Mouse (Mus musculus): ENCODE data around the gene Klf12. TPM values are rescaled to one million over a fixed set of nuclear protein-coding genes. Genes with fewer than 3 reads are reported as not detected.
A peak's percentile ranks its signal among the peaks of the same experiment; 100 is the strongest.

Klf12 gene
- 10 to 100 TPM; 14.2 to 14.7 TPM for total RNA-seq (2021)

DNA sequence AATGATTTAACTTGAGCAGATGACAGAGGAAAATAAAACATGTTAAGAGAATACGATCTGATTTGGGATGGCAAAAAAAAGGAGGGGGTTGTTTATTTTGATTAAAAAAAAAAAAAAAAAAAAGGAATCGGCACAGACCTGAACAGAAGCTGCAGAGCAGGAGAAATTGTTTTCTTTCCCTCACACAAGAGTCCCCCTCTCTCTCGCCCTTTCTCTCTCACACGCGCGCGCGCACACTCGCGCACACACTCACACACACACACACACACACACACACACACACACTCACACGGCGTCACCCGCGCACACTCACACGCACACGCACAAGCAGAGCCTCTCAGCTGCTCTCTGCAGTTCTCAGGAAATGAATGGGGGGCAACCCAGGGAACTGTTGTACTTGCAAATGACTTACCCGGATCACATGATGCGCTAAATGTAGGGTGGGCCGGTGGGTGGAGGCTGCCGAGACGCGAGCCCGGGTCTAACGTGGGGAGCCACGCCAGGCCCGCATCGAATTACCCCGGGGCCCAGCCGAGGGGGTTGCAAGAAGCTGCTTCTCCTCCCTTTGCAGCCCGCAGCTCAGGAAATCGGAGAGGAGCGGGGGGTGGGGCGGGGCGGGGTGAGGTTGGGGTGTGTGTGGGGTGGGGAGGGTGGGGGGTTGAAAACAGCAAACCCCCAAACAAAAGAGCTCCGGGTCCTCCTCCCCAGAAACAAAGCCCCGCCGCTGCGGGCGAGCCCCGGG is at the start of gene Klf12:
TSS of gene Klf12 (minus strand) at position 561 of the 742 bp plus-strand sequence.
- peak; percentile 89 for DNase-seq

DNA sequence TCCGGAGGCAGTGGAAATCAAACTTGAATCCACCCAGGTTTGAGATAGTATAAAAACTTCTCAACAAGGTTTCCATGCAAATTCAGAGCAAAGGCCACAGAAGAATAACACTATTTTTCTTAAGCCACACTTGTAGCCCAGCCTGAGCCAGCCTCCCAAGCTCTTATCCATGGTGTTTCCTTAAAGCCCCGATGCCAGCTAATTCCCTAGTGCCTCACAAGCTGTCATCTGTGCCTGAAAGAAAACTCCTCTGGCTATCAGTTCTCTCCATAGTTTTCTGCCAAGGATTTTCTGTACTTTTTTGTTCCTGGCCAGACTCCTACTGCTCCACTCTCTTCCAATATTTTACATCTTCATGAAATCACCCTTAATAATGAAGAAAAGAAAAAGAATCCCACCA is 48.9 kb upstream of the Klf12 start:
- peak; percentile 15 for DNase-seq

DNA sequence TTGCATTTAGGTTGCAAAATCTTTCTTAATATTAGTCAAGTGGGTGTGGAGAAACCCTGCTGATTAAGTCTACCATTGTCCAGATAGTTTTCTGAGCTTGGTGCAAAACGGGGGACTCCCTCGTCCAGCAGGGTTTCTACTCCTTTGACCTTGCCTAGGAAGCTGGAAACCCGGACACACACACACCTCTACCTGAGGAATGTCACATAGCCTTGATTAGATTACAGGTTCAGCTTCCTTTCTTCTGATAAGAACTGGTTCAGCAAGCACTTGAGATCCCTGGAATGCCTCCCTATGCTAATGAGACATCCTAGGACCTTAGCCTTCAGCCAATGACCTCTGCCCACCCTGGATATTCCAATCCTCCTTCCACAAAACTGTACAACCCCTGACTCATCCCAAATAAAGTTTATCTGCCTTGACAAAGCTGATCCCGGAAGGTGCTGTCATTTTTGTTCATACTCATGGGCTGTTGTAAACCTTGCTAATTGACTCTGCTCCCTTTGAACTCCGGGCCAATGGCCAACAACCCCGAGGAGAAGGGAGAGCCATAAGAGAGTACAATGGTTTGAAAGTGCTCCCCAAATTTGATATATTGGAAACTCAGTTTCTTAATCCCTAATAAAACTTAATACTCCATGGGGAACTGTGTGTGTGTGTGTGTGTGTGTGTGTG is 44.3 kb upstream of the Klf12 start:
- no peak for DNase-seq

DNA sequence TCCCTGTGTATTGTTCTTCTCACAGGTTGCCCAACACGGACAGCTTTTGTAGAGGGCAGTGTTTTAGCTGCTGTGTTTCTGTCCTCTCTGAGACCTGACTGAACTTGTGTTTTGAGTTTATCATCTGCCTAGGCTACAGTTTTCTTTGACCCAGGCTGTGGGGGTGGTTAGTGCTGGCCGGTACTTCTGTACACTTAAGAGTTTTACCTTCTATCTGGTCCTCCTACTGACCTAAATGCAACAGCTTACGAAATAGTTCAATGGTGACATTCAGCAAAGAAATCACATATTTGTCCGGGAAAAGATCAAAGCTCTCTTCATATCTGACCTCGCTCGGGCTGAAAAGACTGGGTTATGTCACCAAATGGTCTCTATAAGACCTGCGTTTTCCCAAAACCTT is 39.8 kb upstream of the Klf12 start:
- no peak for DNase-seq

DNA sequence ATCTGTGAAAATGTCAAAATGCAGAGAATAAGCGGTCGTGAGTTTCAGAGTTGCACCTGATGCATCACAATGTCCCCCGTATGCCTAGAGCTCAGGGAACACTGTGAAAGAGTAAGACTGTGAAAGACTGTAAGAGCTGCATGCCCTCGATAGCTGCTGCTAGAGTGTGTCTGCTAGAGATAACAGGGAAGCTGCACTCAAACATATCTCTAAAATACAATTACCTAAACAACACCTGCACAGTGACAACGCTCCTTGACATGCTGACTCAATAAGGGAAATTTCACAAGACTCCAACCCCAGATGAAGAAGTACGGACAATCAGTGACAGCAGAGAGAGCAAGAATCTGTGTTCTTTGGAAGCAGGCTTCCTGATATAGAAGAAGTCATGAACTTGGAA is 37.5 kb upstream of the Klf12 start:
- DNase-seq: no peak

DNA sequence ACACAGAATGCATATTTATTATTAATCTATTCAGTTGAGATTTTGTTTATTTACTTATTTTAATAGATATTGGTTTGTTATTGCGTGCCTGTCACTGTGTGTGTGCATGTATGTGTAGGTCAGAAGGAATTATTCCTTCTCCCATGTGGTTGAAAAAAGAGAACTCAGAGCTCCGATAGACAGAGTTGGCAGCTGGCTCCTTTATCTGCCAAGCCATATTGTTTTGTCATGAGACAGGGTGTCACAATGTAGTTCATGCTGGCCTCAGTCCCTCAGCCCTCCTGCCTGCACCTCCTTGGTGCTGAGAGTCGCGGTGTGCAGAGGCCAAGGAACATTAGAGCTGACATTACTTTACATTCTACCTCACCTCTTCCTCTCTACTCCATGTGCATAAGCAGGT is 32.3 kb upstream of the Klf12 start:
- no peak for DNase-seq

DNA sequence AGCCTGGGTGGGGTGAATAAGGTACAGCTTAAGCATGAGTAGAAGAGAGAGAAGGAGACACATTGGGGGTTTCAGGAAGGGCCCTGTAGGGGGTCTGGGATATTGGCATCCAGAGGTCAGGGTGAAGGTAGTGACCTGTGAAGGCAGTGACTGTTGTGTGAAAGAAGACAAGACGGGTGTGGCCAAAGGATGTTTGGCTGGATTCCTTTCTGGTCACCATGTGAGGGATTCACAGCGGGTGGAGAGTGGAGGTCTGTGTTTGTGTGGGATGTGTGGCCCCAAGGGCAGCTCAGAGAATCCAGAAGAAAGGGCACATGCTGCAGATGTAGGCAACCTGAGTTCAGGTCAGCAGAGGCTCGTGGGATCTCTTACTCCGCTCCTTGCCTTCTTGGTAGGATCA is 29.6 kb upstream of the Klf12 start:
- no peak for DNase-seq

DNA sequence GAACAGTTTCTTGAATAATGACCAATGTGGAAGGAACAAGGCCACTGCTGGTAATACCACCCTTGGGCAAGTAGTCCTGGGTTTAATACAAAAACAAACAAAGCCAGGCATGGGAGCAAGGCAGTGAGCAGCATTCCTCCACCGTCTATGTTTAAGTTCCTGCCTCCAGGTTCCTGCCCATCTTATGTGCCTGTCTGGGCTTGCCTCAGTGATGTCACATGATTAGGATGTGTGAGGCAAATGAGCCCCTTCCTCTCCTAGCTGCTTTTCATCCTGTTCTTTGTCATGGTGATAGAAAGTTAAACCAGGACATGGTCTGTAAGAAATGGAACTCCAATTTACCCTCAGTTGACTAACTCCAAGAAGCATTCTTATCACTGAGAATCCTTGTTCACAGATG is 16.4 kb upstream of the Klf12 start:
- DNase-seq: no peak

DNA sequence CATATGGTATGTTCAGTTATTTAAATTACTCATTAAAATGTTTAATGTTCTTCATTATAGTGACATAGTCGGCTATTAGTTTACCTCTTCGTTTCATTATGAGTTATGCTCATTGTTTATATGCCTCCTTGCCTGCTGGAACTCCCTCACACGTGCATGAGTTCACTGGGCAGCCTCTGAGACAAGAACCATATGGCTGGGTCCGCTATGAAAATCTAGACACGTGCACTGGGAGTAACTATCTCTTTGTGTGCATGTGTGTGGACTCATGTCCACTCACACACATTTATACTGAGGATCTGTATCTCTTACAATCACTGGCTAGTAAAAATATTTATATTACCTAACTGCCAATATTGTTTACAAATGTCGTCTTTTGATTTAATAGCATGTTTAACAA is 14.4 kb upstream of the Klf12 start:
- no peak for DNase-seq

DNA sequence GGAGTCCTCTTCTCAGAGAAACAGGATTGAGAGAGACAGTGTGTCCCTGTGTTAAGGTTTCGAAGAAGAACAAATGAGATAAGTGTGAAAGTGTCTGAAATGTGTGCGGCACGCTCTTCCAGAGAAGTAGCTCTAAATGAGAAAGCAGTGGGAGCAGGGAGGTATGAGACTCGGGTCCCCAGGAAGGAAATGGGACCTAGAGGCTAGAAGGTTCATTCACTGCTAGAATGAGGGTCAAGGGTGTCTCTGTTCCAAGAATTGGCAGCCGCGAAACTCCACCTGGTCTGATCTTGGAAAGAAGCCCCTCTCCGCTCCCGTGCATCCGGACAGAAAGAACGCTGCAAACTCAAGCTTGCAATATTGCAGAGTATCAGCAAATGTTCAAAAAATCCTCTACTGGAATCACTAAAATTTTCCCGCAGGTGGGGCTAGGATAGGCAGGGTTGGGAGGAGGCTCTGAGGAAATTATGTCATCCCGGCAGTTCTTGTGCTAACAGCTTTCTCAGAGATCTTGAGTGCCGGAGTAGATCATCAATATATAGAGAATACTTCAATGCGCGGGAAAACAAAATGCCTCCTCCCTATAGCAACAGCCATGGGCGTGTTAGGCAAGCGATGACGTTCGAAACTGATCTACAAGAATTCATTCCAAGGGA is 2.2 kb upstream of the Klf12 start:
- DNase-seq: no peak

DNA sequence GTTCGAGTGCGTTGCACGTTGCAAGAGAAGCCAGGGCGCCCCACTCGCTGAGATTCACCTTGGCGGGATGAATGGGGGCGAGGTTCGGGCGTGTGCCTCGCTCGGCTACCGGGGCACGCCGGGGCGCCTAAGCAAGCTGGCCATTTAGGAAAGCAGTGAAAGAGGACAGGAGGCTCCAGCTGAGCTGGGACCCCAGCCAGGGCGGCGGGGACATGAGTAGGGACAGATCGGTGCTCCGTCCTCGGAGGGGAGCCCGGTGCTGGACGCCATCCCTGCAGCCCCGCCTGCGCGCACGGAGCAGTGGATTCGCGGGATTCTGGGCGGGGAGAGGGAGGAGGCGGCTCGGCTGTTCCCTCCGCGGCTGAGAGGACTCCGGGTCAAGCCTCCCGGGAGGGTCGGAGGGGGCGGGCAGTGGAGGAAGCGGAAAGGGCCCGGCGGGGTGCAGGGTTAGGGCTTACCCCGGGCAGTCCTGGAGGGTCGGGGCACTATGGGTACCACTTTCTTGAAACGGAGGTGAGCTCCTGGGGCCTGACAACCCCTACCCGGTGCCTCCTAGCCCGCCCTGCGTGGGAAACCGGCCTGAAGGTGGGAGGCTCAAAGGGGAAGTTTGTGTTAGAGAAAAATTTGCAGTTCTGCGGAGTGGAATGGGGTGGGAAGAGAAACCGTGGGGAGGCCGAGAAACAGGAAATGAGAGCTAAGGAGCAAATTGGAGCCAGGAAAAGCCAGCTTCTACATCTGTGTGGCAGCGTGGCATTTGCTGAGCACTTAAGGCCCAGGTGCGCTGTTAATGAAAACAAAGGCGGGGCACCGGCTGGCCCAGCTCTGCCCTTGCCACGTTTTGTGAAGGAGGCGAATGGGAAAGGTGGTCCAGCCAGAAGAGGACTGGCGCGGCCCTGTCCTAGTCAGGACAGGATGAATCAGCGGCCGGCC is 1.4 kb upstream of the Klf12 start:
- peak; percentile 81 for DNase-seq

DNA sequence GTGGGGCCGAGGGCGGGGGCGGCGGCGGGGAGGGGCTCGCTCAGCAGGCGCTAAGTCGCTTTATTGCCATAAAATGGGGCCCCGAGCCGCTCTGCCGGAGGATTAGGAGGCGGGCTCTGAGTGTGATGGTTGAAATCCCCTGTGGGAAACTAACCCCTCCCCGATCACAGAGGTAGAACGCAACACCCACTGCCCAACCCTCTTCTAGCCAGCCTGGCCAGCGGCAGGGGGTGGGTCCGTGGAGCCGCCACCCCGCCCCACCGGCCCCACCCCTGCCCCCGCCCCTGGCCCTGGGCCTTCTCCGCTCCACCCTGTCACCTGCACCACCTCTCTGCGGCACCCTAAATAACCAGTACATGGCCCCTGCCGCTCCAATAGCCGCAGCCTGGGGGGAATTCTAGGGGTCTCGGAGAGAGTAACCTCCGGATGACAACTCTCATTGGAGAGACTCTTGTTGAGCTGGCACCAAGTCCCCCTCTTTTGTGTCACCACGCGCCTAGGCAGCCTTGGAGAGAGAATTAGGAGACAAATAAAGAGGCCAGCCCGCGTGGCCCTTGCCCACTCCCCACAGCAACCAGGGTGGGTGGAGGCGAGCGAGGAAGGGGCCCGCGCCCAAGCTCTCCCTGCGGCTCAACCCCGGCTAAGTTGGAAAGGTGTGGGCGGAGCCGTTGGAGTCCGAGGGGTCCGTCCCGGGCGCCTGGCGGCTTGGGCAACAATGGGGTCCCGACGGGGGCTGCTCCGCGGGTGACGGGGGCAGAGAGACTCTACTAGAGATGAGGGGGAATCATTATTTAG is 579 bp upstream of the Klf12 start:
- DNase-seq: peak; percentile 75

DNA sequence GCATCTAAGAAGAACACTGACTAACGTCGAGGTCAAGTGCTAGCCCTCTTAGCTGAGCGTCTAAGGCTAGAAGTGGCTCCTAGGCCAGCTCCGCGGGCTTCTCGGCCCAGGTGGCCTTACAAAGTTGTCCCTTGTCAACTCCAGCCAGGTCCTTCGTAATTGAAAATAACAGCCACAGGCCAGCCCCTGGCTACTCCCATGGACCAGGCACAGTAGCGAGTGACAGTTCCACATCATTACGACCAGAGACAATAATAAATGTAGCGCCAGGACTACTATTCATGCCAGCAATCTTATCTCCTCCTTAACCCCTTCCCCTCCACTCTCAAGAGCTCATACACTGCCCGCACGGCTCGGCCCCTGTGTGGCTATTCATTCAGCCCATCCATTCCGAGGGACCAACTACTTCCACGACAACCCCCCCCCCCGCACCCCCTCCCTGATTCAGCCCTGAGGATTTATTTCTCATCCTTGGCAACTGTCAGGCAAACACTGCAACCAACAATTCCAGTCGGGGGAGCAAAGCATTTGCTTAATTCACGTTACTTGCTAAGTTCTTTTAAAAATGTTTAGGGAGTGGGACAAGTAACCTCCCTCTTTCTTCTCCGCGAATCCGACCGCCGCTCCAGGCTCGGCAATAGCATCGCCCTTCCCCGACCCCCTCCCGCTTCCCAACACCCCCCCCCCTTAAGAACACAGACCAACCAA is 914 bp downstream of the Klf12 start:
- peak; percentile 49 for DNase-seq

DNA sequence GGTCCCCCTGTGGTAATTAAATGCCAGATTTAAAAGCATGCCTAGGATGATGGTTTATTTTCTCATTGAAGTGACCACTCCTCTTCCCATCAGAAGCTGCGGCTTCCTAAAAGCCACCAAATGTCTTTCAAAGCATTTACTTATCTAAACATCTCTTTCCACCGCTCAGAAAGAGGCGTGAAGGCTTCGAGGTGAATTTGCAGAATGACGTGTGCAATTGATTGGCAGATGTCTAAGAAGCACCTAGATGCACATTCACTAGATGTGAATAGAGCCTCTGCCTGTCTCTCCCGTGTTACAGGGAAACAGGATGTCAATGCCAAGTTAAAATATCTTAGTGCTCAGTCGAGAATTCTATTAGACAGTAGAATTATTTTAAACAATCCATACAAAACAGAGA is 1.8 kb downstream of the Klf12 start:
- no peak for DNase-seq

DNA sequence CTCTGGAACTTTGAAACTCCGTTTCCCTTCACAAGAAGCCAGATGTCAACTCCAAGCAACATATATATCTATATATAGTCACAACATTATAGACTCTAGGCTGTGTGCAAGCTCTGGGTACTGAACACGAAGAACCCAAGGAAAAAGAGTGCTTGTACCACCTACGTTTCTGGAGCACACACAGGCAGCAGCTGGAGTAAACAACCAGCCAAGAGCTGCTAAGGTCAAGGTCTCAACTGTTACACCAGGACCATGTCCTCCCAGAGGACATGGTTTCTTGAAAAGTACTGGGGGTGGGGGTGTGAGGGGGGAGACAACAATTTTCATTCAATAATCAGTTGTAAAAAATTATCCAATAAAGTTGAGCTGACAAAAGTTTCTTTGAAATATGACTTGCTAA is 2.7 kb downstream of the Klf12 start:
- DNase-seq: no peak

DNA sequence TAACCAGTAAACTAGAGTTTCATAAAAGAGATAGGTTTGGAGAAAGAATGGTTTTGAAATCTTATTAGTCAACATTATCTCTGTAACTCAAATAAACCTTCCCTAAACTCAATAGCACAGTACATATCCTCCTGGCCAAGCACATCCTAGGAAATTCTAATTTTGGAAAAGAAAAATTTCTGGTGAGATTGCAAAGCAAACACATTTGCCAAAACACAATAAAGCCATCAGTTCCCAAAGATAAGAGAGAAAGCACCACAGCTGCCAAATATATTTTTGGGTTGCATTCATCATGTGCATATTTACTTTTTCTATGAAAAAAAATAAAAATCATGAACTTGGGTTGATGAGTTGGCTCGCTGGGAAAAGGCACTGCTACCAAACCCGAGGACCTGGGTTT is 10.3 kb downstream of the Klf12 start:
- no peak for DNase-seq

DNA sequence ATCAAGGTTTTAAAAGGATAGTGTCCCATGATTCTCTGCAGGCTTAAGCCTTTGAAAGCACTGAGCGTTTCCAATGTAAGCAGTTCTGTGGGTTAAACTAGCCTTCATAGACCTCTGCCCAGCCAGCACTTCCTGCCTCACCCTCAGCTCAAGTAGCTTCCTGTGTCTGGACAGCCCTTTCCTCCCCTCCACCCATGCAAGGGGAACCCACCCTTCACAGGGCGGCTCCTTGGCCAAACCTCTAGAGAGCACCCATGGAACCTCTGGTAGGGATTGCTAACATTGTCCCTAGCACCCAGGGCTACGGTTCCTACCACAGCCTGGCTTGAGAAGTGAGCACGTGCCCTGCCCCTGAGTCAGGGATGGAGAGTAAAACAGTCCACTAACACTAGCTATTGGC is 23.9 kb downstream of the Klf12 start:
- DNase-seq: peak; percentile 28

DNA sequence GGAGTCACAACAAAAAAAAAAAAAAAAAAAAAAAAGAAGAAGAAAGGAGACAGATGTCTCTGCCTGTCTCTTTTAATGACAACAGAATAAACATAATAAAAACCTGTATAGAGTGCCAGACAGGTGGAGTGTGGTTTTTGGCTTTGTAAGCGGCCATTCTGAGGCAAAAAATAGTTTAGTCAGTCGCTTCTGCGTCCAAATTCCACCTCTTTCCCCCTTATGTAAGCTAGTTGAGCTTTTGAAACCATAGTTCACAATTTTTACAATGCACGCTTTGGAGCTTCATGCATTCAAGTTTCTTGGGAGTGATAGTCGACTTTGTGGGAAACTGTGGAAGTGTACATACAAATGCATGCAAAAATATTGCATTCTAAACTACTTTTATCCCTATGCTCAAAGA is 41.4 kb downstream of the Klf12 start:
- no peak for DNase-seq

DNA sequence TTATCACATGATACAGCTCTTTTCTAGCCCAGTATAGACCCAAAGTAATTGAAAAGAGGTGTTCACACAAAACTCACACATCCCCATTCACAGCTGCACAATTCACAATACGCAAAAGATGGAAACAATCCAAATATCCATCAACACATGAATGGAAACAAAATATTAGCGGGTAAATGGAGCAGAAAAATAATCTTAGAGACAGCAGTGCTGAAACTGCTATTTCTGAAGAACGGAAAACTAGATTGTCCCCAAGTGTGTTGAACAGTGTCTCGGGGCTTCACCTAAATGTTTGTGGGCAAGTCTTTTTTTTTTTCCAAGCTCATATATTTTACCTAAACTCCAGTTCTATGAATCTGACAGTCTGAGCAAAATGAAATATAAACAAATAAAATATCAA is 44.6 kb downstream of the Klf12 start:
- no peak for DNase-seq

DNA sequence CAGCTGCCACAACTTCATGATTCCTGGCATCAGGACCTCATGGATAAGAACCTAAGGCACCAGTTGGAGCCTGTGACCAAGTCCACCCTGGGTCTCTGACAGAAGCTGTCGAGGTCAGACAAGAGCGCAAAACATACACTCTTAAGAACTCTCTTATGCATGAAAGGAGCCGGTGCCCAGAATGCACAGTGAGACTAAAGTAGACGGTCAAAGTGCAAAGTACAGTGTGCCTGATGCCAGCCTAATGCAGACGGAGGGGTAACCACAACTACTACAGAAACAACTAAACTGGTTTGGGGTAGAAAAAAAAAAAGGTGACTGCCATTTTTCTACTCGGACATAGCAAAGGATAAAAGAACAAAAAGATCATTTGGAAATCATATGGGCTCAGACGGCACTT is 47.7 kb downstream of the Klf12 start:
- DNase-seq: no peak

DNA sequence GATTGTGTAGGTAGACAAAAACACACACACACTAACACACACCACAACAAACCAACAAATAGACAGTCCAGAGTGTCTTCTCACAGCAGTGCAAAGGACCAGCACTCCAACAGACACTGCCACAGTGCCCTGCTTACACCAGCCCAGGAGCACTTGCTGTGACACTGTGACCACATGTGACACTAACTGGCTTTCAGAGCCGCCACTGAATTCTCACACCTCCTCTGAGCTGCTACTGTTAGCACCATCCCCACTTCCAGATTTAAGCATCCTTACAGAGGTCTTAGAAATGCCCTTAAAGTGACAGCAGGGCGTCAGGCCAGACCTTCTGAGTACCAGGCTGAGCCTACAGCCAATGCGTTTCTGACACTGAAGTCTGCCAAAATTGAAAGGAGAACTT is 48.7 kb downstream of the Klf12 start:
- no peak for DNase-seq

All from heart, postnatal 4 days (tissue).